Mouse (Mus musculus) midbrain, embryonic 14.5 days (tissue): Measurements from ENCODE around the gene Dirc2. TPM values are rescaled to one million over a fixed set of nuclear protein-coding genes. Genes with fewer than 3 reads are reported as not detected.
A peak's percentile ranks its signal among the peaks of the same experiment; 100 is the strongest.

ENCODE experiments used
- ATAC-seq: fragments of 200-750 bp; cut with Nextera tagmentation; 2 replicates; pipeline ENCODE4 v1.8.0; 2017; ENCODE audit warnings: moderate number of reproducible peaks, moderate library complexity; ENCODE audit not compliant: low FRiP score, low TSS enrichment
- DNase-seq: peaks from one replicate; pipeline ENCODE4 v3.0.0-alpha.2; 2015
- H3K27ac ChIP-seq: fragments of 300-500 bp; sonication (generic); replicated peaks from 2 replicates; pipeline ENCODE4 v1.5.1; 2014; ENCODE audit warnings: mild to moderate bottlenecking, low read depth, low read length, moderate library complexity
- H3K27me3 ChIP-seq: fragments of 300-500 bp; sonication (generic); 2 replicates; pipeline ENCODE4 v1.6.1; 2014; ENCODE audit warnings: low read length, control low read depth, mixed read lengths; ENCODE audit not compliant: control insufficient read depth, insufficient read depth
- H3K36me3 ChIP-seq: fragments of 300-500 bp; sonication (generic); 2 replicates; pipeline ENCODE4 v1.6.1; 2014; ENCODE audit warnings: low read length, control low read depth; ENCODE audit not compliant: control insufficient read depth, insufficient read depth
- H3K4me1 ChIP-seq: fragments of 300-500 bp; sonication (generic); 2 replicates; pipeline ENCODE4 v1.6.1; 2014; ENCODE audit warnings: mild to moderate bottlenecking, antibody characterized with exemption, low read length, control low read depth; ENCODE audit not compliant: control insufficient read depth, insufficient read depth
- H3K4me2 ChIP-seq: fragments of 300-500 bp; sonication (generic); 2 replicates; pipeline ENCODE4 v1.6.1; 2014; ENCODE audit warnings: mild to moderate bottlenecking, low read length, moderate library complexity
- H3K4me3 ChIP-seq: fragments of 300-500 bp; sonication (generic); replicated peaks from 2 replicates; pipeline ENCODE4 v1.5.1; 2014; ENCODE audit warnings: low read depth, low read length
- H3K9ac ChIP-seq: fragments of 300-500 bp; sonication (generic); replicated peaks from 2 replicates; pipeline ENCODE4 v1.6.1; 2014; ENCODE audit warnings: mild to moderate bottlenecking, low read length, moderate library complexity
- H3K9me3 ChIP-seq: fragments of 300-500 bp; sonication (generic); 2 replicates; pipeline ENCODE4 v1.6.1; 2016; ENCODE audit warnings: low read length, control low read depth, mixed read lengths; ENCODE audit not compliant: control insufficient read depth
- WGBS: fragments of 180-500 bp; shearing (Covaris S2); extraction: QIAGEN DNeasy Blood & Tissue Kit; methylation state at CpG from one replicate; pipeline ENCODE4 v1.1.7; 2014; 5-methylcytosine and 5-hydroxymethylcytosine counted together
- polyA plus RNA-seq: library from polyadenylated mRNA; unstranded; fragments of >200 nt; fragmentation: Nextera tagmentation; extraction: Ambion mirVana; gene quantifications from 2 replicates; pipeline ENCODE4 v1.2.1, GENCODE M21; 2014

Gene Dirc2
- polyA plus RNA-seq, 1 experiment from 2014 or later = 44.5 TPM

GRCm38 (mm10) chr16:35664847-35665246 is 104.3 kb downstream of the Dirc2 start:
- DNase-seq (no peak), ATAC-seq (no peak)
- Histone ChIP-seq H3K4me2 (no peak overlapping the region), H3K36me3 (peaks cover 32% of the 10 kb centered on the region), H3K9ac (no peak overlapping the region), H3K4me3 (no peak overlapping the region), H3K27ac (no peak overlapping the region), H3K4me1 (no peaks in the 10 kb centered on the region), H3K9me3 (no peaks in the 10 kb centered on the region), H3K27me3 (0 out of 2 replicates have a peak, but pooled peaks cover 3% of the 10 kb centered on the region)
- 88% methylated on average over 4 of the region's 4 CpGs for WGBS

DNA sequence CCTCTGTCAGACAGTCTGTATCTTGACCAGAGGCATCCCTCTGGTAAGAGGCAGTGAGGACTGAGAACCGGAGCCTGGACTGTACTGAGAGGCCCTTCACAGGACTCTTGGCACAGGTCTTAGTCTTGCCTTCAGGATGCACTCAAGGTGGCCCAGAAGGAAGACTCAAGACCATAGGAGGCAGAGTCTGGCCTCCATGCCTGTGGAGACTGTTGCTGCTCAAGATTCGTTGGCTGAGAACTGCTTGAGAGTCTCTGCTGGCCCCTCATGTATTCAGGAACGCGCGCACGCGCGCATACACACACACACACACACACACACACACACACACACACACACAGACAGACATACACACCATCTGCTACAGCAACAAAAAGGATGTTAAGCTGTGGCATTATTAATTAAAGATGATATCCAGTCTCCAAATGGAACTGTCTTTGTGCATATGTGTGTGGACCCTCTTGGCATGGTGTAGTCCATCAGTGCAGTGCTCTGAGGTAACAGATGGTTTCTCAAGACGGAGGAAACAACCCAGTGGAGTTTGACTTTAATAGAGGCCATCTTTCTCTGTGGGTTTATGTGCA is 105.2 kb downstream of the Dirc2 start:
- DNase-seq (no peak), ATAC-seq (no peak)
- H3K4me2 ChIP-seq = no peak overlapping the region
- H3K4me1 ChIP-seq = no peaks in the 10 kb centered on the region
- 0 out of 2 replicates have a peak, but pooled peaks cover 3% of the 10 kb centered on the region for H3K27me3 ChIP-seq
- H3K27ac ChIP-seq = no peak overlapping the region
- H3K9ac ChIP-seq = no peak overlapping the region
- H3K9me3 ChIP-seq = no peaks in the 10 kb centered on the region
- WGBS = 93% methylated on average over 9 of the region's 9 CpGs
- H3K36me3 ChIP-seq = peaks cover 32% of the 10 kb centered on the region
- no peak overlapping the region for H3K4me3 ChIP-seq

DNA sequence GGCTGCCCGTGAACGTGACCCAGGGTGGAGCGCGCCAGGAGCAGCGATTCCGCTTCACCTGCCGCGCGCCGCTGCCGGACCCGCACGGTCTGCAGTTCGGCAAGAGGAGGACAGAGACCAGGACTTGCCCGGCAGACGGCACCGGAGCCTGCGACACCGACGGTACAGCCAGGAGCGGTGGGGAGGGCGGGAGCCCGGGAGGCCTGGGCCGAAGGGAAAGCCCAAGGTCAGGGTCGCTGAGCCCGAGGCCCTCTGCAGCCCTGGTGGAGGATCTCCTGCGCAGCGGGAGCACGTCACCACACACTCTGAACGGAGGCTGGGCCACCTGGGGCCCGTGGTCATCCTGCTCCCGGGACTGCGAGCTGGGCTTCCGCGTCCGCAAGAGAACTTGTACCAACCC is 108.9 kb downstream of the Dirc2 start:
- H3K27ac ChIP-seq = no peak overlapping the region
- peak overlapping the region; percentile 33 for H3K4me2 ChIP-seq
- DNase-seq (no peak), ATAC-seq (no peak)
- H3K36me3 ChIP-seq = peaks cover 36% of the 10 kb centered on the region
- 0 out of 2 replicates have a peak overlapping the region, but pooled peaks have one; percentile 10 for H3K4me3 ChIP-seq
- whole genome bisulfite sequencing = 36% methylated on average over 36 of the region's 36 CpGs
- H3K9me3 ChIP-seq = no peaks in the 10 kb centered on the region
- H3K4me1 ChIP-seq = no peaks in the 10 kb centered on the region
- H3K9ac ChIP-seq = no peak overlapping the region
- peaks cover 3% of the 10 kb centered on the region; the same call in 1 of the 2 replicates for H3K27me3 ChIP-seq

DNA sequence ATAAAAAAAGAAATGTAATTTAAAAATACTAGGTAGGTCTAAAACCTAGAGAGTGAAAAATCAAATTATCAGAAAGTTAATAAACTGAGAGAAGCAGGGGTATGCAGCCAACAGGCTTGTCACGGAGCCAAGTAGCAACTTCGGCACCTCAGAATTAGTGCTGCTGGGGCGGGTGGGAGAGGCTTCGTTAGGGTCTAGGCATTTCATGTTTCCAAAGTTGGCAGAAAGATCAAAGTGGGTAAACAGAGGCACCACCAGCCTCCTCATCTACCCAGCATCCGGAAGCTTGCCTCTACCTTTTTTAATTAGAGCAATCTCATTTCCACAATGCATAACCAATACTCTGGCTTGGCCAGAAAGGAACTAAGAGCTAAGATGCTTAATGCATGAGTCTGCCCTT is 115.2 kb downstream of the Dirc2 start:
- ATAC-seq = no peak
- WGBS = 91% methylated on average over 5 of the region's 5 CpGs
- no peak overlapping the region for H3K27ac ChIP-seq

DNA sequence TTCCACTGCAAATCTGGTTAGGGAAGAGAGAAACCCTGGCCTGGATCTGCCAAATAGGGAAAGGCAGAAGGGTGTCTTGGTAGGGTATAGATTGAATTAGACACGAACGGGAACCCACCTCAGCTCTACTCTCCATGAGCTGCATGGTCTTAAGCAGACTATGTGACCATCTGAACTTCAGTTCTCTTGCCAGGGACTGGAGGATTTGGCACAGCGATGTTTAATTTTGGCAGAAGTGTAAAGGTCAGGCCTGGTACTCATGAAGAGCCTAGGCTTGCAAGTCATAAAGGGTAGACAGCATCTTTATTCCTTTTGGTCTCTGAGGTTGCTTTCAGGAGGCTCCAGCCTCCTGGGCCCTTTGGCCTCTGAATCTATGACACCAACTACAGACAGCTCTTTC is 116.5 kb downstream of the Dirc2 start:
- DNase-seq = no peak
- Histone ChIP-seq H3K4me2 (no peak overlapping the region), H3K36me3 (0 out of 2 replicates have a peak, but pooled peaks cover 8% of the 10 kb centered on the region), H3K27me3 (no peaks in the 10 kb centered on the region), H3K4me3 (no peak overlapping the region), H3K4me1 (no peaks in the 10 kb centered on the region), H3K9ac (no peak overlapping the region), H3K27ac (no peak overlapping the region), H3K9me3 (no peaks in the 10 kb centered on the region)
- ATAC-seq = no peak
- 90% methylated on average over 3 of the region's 3 CpGs for WGBS

More for the DNA sequence above, 115.2 kb downstream of the Dirc2 start:
- H3K9ac ChIP-seq = no peak overlapping the region
- no peak overlapping the region for H3K4me3 ChIP-seq
- no peak for DNase-seq
- no peaks in the 10 kb centered on the region for H3K4me1 ChIP-seq
- no peaks in the 10 kb centered on the region; the same call in 1 of the 2 replicates for H3K27me3 ChIP-seq
- H3K36me3 ChIP-seq = 0 out of 2 replicates have a peak, but pooled peaks cover 12% of the 10 kb centered on the region
- no peak overlapping the region for H3K4me2 ChIP-seq
- H3K9me3 ChIP-seq = no peaks in the 10 kb centered on the region

DNA sequence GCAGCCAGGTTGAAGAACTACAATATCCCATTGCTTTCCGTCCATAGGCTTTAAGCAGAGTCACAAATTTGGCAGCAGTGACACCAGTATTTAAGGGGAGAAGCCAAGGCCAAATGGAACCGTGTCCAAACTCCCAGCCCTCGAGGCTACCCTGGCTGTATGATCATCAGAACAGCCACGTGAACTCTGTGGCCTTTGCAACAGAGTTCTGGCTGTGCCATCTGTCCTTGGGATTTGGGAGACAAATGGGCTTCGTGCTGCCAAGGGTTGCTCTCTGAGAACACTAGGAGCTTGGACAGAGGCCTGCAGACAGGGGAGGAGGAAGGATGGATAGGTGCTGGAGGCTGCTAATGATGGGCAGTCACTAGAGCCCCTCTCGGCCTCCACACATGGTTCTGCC is 117.0 kb downstream of the Dirc2 start:
- ATAC-seq (no peak), DNase-seq (peak; percentile 20)
- Histone ChIP-seq H3K4me2 (no peak overlapping the region), H3K36me3 (0 out of 2 replicates have a peak, but pooled peaks cover 8% of the 10 kb centered on the region), H3K4me3 (no peak overlapping the region), H3K9me3 (no peaks in the 10 kb centered on the region), H3K27ac (no peak overlapping the region), H3K9ac (no peak overlapping the region), H3K27me3 (no peaks in the 10 kb centered on the region), H3K4me1 (no peaks in the 10 kb centered on the region)
- 77% methylated on average over 6 of the region's 6 CpGs for WGBS

- Histone ChIP-seq H3K27ac (no peak overlapping the region), H3K9me3 (no peaks in the 10 kb centered on the region), H3K4me1 (no peaks in the 10 kb centered on the region), H3K36me3 (peaks cover 17% of the 10 kb centered on the region; the same call in 1 of the 2 replicates), H3K4me2 (no peak overlapping the region), H3K4me3 (no peak overlapping the region), H3K9ac (no peak overlapping the region), H3K27me3 (no peaks in the 10 kb centered on the region)
- DNase-seq (no peak), ATAC-seq (no peak)
- 88% methylated on average over 4 of the region's 4 CpGs for WGBS
Measured at GRCm38 (mm10) chr16:35648862-35649261, 120.3 kb downstream of the Dirc2 start.

Other genes with a start within 250 kb of the Dirc2 start
- gene Sema5b, start 228.2 kb downstream of the Dirc2 start, polyA plus RNA-seq = 18.4 and 20.0 TPM in 2 replicates
- 13.4 and 18.1 TPM in 2 replicates for gene Hspbap1, start 1.0 kb upstream of the Dirc2 start, polyA plus RNA-seq
- 0.09 and 0.62 TPM in 2 replicates for gene Parp14, start 102.2 kb upstream of the Dirc2 start, polyA plus RNA-seq
- 0.30 and 3.3 TPM in 2 replicates for gene Parp9, start 169.1 kb upstream of the Dirc2 start, polyA plus RNA-seq
- 0.55 and 2.8 TPM in 2 replicates for gene Dtx3l, start 169.8 kb upstream of the Dirc2 start, polyA plus RNA-seq
- 73.4 and 104 TPM in 2 replicates for gene Kpna1, start 209.4 kb upstream of the Dirc2 start, polyA plus RNA-seq